Mouse (Mus musculus) urinary bladder, postnatal 4 days (tissue): ENCODE measurements around the gene Zfp36.
"Not testable (repeated sequence)": the region's sequence is repeated elsewhere in the genome, so short reads cannot be mapped to it uniquely, and the experiment has no call there.

ENCODE experiments used
- DNase-seq, 2 experiments: peaks; one replicate each; pipeline ENCODE4 v3.0.0; 2021 to 2022; ENCODE audit warnings: low spot score in 2 of 2

Gene Zfp36

GRCm38 (mm10) chr7:28380237-28381016, at the start of gene Zfp36:
Zfp36 (minus strand) TSS chr7:28380253.
- no peak for DNase-seq

DNA sequence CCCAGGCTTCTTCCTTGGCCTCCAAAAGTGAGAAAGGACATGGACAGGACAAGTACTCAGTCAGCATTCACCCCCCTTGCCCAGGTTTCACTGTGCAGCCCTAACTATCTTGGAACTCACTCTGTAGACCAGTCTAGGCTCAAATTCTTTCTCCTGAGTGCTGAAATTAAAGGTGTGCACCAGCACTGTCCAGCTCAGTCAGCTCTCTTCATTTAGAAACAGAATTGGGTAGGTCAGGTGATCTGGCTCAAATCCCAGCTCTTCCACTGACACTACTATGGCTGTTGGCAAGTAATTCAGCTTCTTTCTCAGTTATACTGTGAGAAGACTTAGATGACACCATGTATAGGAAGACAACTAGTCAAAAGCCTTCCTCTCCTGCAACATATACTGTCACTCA, 47.7 kb upstream of the Zfp36 start:
- DNase-seq, result no peak

- DNase-seq, result no peak
Measured at GRCm38 (mm10) chr7:28423018-28423417, 43.0 kb upstream of the Zfp36 start.

- DNase-seq, result no peak
Measured at GRCm38 (mm10) chr7:28419416-28419815, 39.4 kb upstream of the Zfp36 start.

GRCm38 (mm10) chr7:28418096-28418670, 38.1 kb upstream of the Zfp36 start:
- peak in 1 of 2 experiments; percentile 71 for DNase-seq

DNA sequence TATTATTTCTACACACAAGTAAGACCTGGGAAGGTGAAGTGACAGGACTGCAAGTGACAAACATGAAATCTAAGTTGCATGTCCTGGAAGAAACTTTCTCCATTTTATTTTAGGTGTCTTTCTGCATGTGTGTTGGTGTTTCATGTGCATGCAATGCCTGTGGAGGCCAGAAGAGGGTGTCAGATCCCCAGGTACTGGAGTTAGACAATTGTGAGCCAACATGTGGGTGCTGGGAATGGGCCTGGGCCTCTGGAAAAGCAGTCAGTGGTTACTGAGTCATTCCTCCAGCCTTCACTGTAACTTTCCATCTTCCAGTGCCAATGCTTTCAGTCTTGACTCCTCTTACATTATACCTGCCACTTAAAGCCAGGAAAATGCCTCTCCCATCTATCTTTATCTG, 37.3 kb upstream of the Zfp36 start:
- no peak for DNase-seq

- DNase-seq, result no peak
Measured at GRCm38 (mm10) chr7:28412826-28413225, 32.8 kb upstream of the Zfp36 start.

GRCm38 (mm10) chr7:28410841-28411475, 30.9 kb upstream of the Zfp36 start:
- DNase-seq, result peak in 1 of 2 experiments; percentile 76

DNA sequence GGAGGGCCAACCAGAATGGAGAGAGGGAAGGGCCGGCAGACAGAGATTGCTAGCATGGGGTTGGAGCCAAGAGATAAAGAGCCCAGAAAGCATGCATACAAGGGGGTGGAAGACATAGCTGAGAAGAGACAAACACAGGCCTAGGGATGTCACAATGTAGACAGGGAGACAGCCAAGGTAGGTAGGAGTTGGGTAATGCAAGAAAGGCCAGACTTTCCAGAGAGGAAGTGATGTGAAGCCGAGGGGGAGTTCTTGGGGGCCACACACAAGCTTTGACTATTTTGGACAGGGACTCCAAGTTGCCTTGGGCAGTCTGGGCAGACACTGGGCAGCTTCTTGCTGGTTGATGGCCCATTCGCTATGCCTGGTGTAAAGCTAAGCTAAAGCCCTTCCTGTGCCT, 21.9 kb upstream of the Zfp36 start:
- no peak for DNase-seq

DNA sequence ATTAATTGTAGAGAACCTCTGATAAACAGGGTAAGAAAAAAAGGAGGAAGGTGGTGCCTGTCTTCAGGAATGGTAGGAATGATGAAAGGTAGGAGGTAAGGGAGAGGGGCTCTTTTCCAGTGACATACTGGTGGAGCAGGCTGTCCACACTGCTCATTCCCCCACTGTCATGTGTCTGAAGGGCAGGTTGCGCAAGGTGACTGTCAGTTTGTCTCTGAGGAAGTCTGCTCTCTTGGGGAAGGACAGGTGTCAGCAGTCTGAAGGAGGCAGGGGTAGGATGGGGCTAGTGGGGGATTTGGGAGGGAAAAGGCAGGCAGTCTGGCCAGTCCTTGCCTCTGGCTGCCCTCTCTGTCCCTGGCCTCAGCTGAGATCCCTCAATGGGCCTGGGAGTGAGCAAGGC, 21.0 kb upstream of the Zfp36 start:
- DNase-seq, result no peak

- no peak for DNase-seq
Measured at GRCm38 (mm10) chr7:28398696-28399340, 18.8 kb upstream of the Zfp36 start.

GRCm38 (mm10) chr7:28398000-28398399, 17.9 kb upstream of the Zfp36 start:
- no peak for DNase-seq

GRCm38 (mm10) chr7:28395425-28395824, 15.4 kb upstream of the Zfp36 start:
- no peak for DNase-seq

DNA sequence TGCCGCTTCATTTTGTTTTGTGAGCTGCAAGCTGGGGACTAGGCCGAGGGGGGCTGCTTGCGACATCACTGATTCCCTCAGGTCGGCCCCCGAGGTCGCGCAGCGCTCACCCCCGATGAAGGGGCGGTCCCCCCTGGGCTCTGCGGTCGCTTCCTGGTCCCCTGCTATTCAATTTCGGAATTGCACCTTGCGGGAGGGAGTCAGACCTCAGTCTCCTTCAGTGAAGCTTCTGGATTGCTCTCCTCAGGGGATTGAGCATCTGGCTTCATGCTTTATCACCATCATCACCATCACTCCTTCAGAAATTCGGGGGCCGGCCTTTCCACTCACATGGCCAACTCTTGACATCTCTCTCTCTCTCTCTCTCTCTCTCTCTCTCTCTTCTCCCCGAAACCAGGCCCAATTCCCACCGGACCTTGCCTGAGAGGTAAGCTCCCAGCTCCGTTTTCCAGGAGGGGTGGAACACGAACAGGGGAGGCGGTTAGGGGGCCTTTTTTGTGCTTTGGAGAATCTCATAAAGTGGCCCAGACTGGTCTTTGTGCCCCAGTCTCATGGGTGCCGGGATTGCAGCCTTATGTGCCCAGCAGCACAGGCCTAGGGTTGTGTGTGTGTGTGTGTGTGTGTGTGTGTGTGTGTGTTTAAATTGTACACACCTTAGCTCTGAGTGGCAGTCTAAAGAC, 13.4 kb upstream of the Zfp36 start:
- DNase-seq, result no peak

DNA sequence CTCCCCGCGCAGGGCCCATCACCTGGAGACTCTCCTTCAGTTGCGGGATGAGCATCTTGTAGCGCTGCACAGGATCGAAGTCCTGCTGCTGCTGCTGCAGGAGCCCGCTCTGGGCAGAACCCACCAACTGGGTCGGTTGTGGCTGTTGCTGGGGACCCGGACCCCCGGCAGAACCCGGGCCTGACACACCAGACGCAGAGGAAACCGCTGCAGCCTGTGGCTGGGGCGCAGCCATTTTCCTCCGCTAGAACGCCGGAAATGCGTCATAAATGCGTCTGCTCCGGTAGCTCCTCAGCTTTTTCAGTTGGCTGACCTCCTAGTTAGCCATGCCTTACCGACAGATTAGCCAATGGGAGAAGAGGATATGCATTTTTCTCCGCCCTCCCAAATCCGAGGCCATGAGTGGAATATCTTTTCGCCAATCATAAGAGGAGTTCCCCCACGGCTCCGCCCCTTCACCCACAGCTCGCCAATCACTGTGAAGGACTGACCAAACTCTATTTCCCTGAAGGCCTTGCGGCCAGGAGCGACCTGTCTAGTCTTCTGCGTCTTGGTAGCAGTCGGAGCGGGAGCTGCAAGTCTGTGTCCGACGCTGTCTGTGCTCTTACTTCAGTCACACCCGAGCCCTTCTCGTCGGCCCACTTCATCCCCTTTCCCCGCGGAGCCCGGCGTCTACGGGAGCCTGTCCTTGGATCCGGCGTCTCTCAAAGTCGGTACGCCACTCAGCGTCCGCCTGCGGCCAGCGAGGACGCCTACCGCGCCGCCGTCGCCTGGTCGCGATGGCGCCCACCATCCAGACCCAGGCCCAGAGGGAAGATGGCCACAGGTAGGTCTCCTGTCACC, 12.6 kb upstream of the Zfp36 start, which contains the start of the genes Med29 and Paf1:
Med29 (minus strand) TSS at position 280 of the 843 bp plus-strand sequence.
Paf1 (plus strand) TSS at position 523 of the 843 bp plus-strand sequence.
- peak; percentile 95 to 96 for DNase-seq

DNA sequence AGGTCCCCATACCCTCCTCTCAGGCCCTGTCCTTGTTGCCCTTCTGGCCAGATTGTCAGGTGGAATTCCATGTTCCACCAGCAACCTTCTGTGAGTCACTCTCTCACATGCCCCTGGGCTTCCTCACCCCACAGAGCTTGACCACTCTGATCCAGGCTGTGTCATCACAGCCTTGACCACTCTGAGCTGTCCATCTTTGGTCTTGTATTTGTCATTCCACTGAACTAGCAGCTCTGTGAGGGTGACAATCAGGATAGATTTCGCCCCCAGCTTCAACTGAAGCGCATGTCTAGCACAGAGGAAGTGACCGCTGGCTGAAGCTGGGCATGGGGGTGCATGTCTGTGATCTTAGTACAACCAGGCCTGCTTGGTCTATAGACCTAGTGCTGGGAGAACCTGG, 10.3 kb upstream of the Zfp36 start:
- DNase-seq, result no peak

DNA sequence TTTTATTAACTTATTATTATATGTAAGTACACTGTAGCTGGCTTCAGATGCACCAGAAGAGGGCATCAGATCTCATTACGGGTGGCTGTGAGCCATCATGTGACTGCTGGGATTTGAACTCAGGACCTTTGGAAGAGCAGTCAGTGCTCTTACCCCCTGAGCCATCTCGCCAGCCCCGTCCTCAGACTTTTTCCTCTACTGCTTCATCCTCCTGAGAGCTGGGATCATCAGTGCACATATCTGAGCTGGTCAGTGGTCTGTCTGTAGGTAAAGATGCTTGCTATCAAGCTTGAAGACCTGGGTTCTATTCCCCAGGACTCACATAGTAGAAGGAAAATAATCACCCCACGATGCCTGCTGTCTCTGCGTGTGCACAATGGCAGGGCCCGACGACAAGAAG, 7.3 kb upstream of the Zfp36 start:
- not testable (repeated sequence) for DNase-seq

GRCm38 (mm10) chr7:28386877-28387276, 6.8 kb upstream of the Zfp36 start:
- not testable (repeated sequence) for DNase-seq

GRCm38 (mm10) chr7:28386462-28386861, 6.4 kb upstream of the Zfp36 start:
- peak; percentile 73 to 89 for DNase-seq

DNA sequence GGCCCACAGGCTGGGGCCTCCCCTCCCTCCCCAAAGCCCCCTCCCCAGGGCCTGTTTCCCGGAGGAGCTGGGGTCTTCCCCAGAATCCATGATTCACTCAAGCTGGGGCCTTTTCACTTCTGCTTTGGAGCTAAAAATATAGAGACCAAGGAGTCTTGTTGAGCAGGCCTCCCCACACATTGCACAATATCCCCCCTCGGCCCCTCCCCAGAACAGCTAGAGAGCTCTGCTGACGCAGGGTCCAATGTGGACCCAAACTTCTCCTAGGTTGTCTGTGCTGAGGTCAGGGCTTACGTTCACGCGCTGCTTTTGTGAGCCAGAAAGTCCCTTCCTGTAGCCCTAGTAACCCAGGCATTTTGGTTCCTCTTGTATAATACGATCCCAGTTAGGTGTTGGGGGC, 6.0 kb upstream of the Zfp36 start:
- DNase-seq, result no peak

GRCm38 (mm10) chr7:28385196-28385595, 5.1 kb upstream of the Zfp36 start:
- no peak for DNase-seq
